ENCODE assay signal across 28 mouse cellular contexts in genomic region chr6:54175473-54176215, GRCm38 (mm10).
A peak's percentile ranks its signal among the peaks of the same experiment; 100 is the strongest.
DNase-seq lines count a peak whose midpoint lies in the region; ATAC-seq and TF ChIP-seq lines count a peak whose summit lies in the region.
"Had no signal": no experiment of that assay in that cellular context is flagged by ENCODE, and none has a peak within 500 bp of the region (broad histone marks: within the 10 kb centered on the region; RNA-seq: fewer than 3 reads in every experiment).

No protein-coding gene starts in this region.

- H3K27me3 ChIP-seq in heart, adult 2 months (ENCODE audit: control insufficient read depth, insufficient read depth, low read length), result no peaks in the 10 kb centered on the region
- H3K27me3 ChIP-seq in hindbrain, embryonic 16.5 days (replicated peaks; ENCODE audit: control insufficient read depth, insufficient read depth, low read length), result no peaks in the 10 kb centered on the region
- H3K27me3 ChIP-seq in hindbrain, postnatal 0 days (ENCODE audit: insufficient read depth, low read length), result no peaks in the 10 kb centered on the region
- H3K27me3 ChIP-seq in liver, adult 2 months (ENCODE audit: control insufficient read depth, insufficient read depth, low read length), result no peaks in the 10 kb centered on the region
- no peaks in the 10 kb centered on the region for H3K27me3 ChIP-seq in liver, embryonic 11.5 days (replicated peaks; ENCODE audit: control insufficient read depth, insufficient read depth, low read length)
- no peaks in the 10 kb centered on the region for H3K27me3 ChIP-seq in neural tube, embryonic 14.5 days (ENCODE audit: control insufficient read depth, insufficient read depth, low read length)
- H3K27me3 ChIP-seq: CH12.LX; embryonic facial prominence, embryonic 13.5 days; forebrain, embryonic 12.5 days; forebrain, embryonic 15.5 days; heart, embryonic 12.5 days; heart, embryonic 15.5 days; Patski had no signal

- no peaks in the 10 kb centered on the region for H3K9me3 ChIP-seq in hindbrain, embryonic 16.5 days (ENCODE audit: control insufficient read depth, low read length)
- no peaks in the 10 kb centered on the region for H3K9me3 ChIP-seq in hindbrain, postnatal 0 days (ENCODE audit: low read length)
- no peaks in the 10 kb centered on the region for H3K9me3 ChIP-seq in liver, embryonic 11.5 days (ENCODE audit: control insufficient read depth, low read length)
- no peaks in the 10 kb centered on the region for H3K9me3 ChIP-seq in neural tube, embryonic 14.5 days (ENCODE audit: control insufficient read depth, low read length)
- H3K9me3 ChIP-seq: embryonic facial prominence, embryonic 10.5 days; embryonic facial prominence, embryonic 13.5 days; forebrain, embryonic 12.5 days; forebrain, embryonic 15.5 days; heart, embryonic 12.5 days; heart, embryonic 15.5 days had no signal

- peak; percentile 54; the same call in 1 of the 2 replicates for ATAC-seq in hindbrain, embryonic 16.5 days
- no peak for ATAC-seq in hindbrain, postnatal 0 days
- no peak for ATAC-seq in liver, embryonic 11.5 days (replicated peaks; ENCODE audit: low FRiP score)
- peak; percentile 61; the same call in 1 of the 2 replicates for ATAC-seq in neural tube, embryonic 14.5 days (ENCODE audit: low read depth)
- ATAC-seq: forebrain, embryonic 15.5 days; Patski had no signal

- no peak overlapping the region for H3K27ac ChIP-seq in heart, adult 2 months
- H3K27ac ChIP-seq in hindbrain, embryonic 16.5 days (ENCODE audit: low read depth, low read length), result no peak overlapping the region
- no peak overlapping the region for H3K27ac ChIP-seq in hindbrain, postnatal 0 days
- no peak overlapping the region for H3K27ac ChIP-seq in liver, adult 2 months (replicated peaks; ENCODE audit: insufficient read depth, low read depth, low read length)
- H3K27ac ChIP-seq in liver, embryonic 11.5 days (ENCODE audit: low read depth, low read length), result no peak overlapping the region
- H3K27ac ChIP-seq in neural tube, embryonic 14.5 days (ENCODE audit: low read depth, low read length), result no peak overlapping the region
- H3K27ac ChIP-seq: embryonic facial prominence, embryonic 10.5 days; embryonic facial prominence, embryonic 13.5 days; forebrain, embryonic 12.5 days; forebrain, embryonic 15.5 days; heart, embryonic 15.5 days had no signal

- H3K79me2 ChIP-seq in heart, adult 2 months (replicated peaks; ENCODE audit: control insufficient read depth, insufficient read depth, low read length), result no peaks in the 10 kb centered on the region
- no peaks in the 10 kb centered on the region for H3K79me2 ChIP-seq in liver, adult 2 months (ENCODE audit: control insufficient read depth, insufficient read depth, low read length)

- TF ChIP-seq POLR2A in heart, adult 2 months (IDR thresholded peaks at IDR 0.05; ENCODE audit: insufficient read depth, low read depth, low read length), result no peak
- TF ChIP-seq POLR2A in liver, adult 2 months (IDR thresholded peaks at IDR 0.05; ENCODE audit: extremely low read depth, insufficient read depth, low read length), result no peak

- peak; percentile 40 for DNase-seq in heart, adult 11 months
- no peak for DNase-seq in heart, adult 2 months
- DNase-seq in hindbrain, postnatal 0 days (ENCODE audit: low spot score), result no peak
- peak; percentile 39 for DNase-seq in liver, adult 2 months (ENCODE audit: extremely low read depth, low read depth, low spot score)
- DNase-seq in liver, embryonic 11.5 days (ENCODE audit: low spot score), result no peak
- no peak for DNase-seq in neural tube, embryonic 10.5 days (ENCODE audit: extremely low spot score, low spot score)
- DNase-seq: adrenal gland, postnatal 10 days; adrenal gland, postnatal 36 days; B cell, adult 2 months; cerebellum, adult 8-10 months; cerebellum, postnatal 10 days; cerebellum, postnatal 36 days; embryo, embryonic 11 days; gastrocnemius, postnatal 25 days; heart, postnatal 14 days; heart, postnatal 4 days had no signal

- no peak overlapping the region for H3K4me3 ChIP-seq in heart, adult 2 months
- no peak overlapping the region for H3K4me3 ChIP-seq in hindbrain, embryonic 16.5 days (ENCODE audit: low read length)
- H3K4me3 ChIP-seq in hindbrain, postnatal 0 days (ENCODE audit: low read length), result no peak overlapping the region
- no peak overlapping the region for H3K4me3 ChIP-seq in liver, adult 2 months (ENCODE audit: insufficient read depth, low read depth, low read length)
- H3K4me3 ChIP-seq in liver, embryonic 11.5 days (ENCODE audit: low read depth, low read length), result no peak overlapping the region
- no peak overlapping the region for H3K4me3 ChIP-seq in neural tube, embryonic 14.5 days (ENCODE audit: low read depth, low read length)
- H3K4me3 ChIP-seq: embryonic facial prominence, embryonic 10.5 days; embryonic facial prominence, embryonic 13.5 days; erythroblast, embryonic 14.5 days; forebrain, embryonic 12.5 days; forebrain, embryonic 15.5 days; heart, embryonic 12.5 days; heart, embryonic 15.5 days had no signal

- H3K36me3 ChIP-seq in heart, adult 2 months (ENCODE audit: control insufficient read depth, insufficient read depth, low read length), result no peaks in the 10 kb centered on the region
- no peaks in the 10 kb centered on the region for H3K36me3 ChIP-seq in hindbrain, embryonic 16.5 days (ENCODE audit: control insufficient read depth, insufficient read depth, low read length)
- H3K36me3 ChIP-seq in hindbrain, postnatal 0 days (ENCODE audit: insufficient read depth, low read length), result no peaks in the 10 kb centered on the region
- no peaks in the 10 kb centered on the region for H3K36me3 ChIP-seq in liver, adult 2 months (ENCODE audit: control insufficient read depth, insufficient read depth, low read length)
- H3K36me3 ChIP-seq in liver, embryonic 11.5 days (ENCODE audit: control insufficient read depth, insufficient read depth, low read length), result no peaks in the 10 kb centered on the region
- no peaks in the 10 kb centered on the region for H3K36me3 ChIP-seq in neural tube, embryonic 14.5 days (ENCODE audit: control insufficient read depth, insufficient read depth, low read length)
- H3K36me3 ChIP-seq: embryonic facial prominence, embryonic 10.5 days; embryonic facial prominence, embryonic 13.5 days; forebrain, embryonic 12.5 days; forebrain, embryonic 15.5 days; G1E; heart, embryonic 12.5 days; heart, embryonic 15.5 days had no signal

- intact Hi-C loops in heart, adult 2 months (cut with DNase I), result no loop called here

- no peaks in the 10 kb centered on the region for H3K4me1 ChIP-seq in heart, adult 2 months (ENCODE audit: control insufficient read depth, insufficient read depth, low read length)
- no peaks in the 10 kb centered on the region for H3K4me1 ChIP-seq in hindbrain, embryonic 16.5 days (ENCODE audit: control insufficient read depth, insufficient read depth, low read depth, low read length)
- H3K4me1 ChIP-seq in hindbrain, postnatal 0 days (ENCODE audit: insufficient read depth, low read length), result no peaks in the 10 kb centered on the region
- peaks cover 24% of the 10 kb centered on the region for H3K4me1 ChIP-seq in liver, adult 2 months (ENCODE audit: control insufficient read depth, insufficient read depth, low read length)
- 0 out of 2 replicates have a peak, but pooled peaks cover 2% of the 10 kb centered on the region for H3K4me1 ChIP-seq in liver, embryonic 11.5 days (replicated peaks; ENCODE audit: control insufficient read depth, insufficient read depth, low read length)
- no peaks in the 10 kb centered on the region for H3K4me1 ChIP-seq in neural tube, embryonic 14.5 days (ENCODE audit: control insufficient read depth, insufficient read depth, low read length)
- H3K4me1 ChIP-seq: embryonic facial prominence, embryonic 13.5 days; forebrain, embryonic 15.5 days; heart, embryonic 12.5 days; heart, embryonic 15.5 days had no signal

- no peak for TF ChIP-seq CTCF in heart, adult 2 months (IDR thresholded peaks at IDR 0.05)
- TF ChIP-seq CTCF in hindbrain, postnatal 0 days (IDR thresholded peaks at IDR 0.05; ENCODE audit: low read depth), result no peak
- TF ChIP-seq CTCF in liver, adult 2 months (IDR thresholded peaks at IDR 0.05; ENCODE audit: low read depth, low read length), result no peak

- TF ChIP-seq EP300 in heart, adult 2 months (IDR thresholded peaks at IDR 0.05; ENCODE audit: insufficient read depth, low read depth, low read length), result no peak

- no peak overlapping the region for H3K4me2 ChIP-seq in hindbrain, embryonic 16.5 days (ENCODE audit: low read length)
- H3K4me2 ChIP-seq in hindbrain, postnatal 0 days (ENCODE audit: low read depth, low read length), result no peak overlapping the region
- H3K4me2 ChIP-seq in liver, embryonic 11.5 days, result no peak overlapping the region
- H3K4me2 ChIP-seq in neural tube, embryonic 14.5 days (ENCODE audit: low read depth, low read length), result no peak overlapping the region
- H3K4me2 ChIP-seq: embryonic facial prominence, embryonic 13.5 days; forebrain, embryonic 12.5 days; forebrain, embryonic 15.5 days; heart, embryonic 12.5 days; heart, embryonic 15.5 days had no signal

- 91% methylated on average over 8 of the region's 8 CpGs for WGBS in heart, adult 2 months
- WGBS in hindbrain, embryonic 16.5 days, result 67% methylated on average over 8 of the region's 8 CpGs
- WGBS in hindbrain, postnatal 0 days, result 70% methylated on average over 8 of the region's 8 CpGs
- 59% methylated on average over 8 of the region's 8 CpGs for WGBS in liver, adult 2 months
- 85% methylated on average over 8 of the region's 8 CpGs for WGBS in liver, embryonic 11.5 days
- 33% methylated on average over 8 of the region's 8 CpGs for WGBS in neural tube, embryonic 14.5 days

- H3K9ac ChIP-seq in heart, adult 2 months (ENCODE audit: low read depth, low read length), result no peak overlapping the region
- no peak overlapping the region for H3K9ac ChIP-seq in hindbrain, embryonic 16.5 days (ENCODE audit: low read depth, low read length)
- H3K9ac ChIP-seq in hindbrain, postnatal 0 days (replicated peaks; ENCODE audit: low read length), result no peak overlapping the region
- H3K9ac ChIP-seq in liver, adult 2 months (ENCODE audit: low read depth, low read length), result no peak overlapping the region
- no peak overlapping the region for H3K9ac ChIP-seq in liver, embryonic 11.5 days (ENCODE audit: low read depth, low read length)
- no peak overlapping the region for H3K9ac ChIP-seq in neural tube, embryonic 14.5 days (replicated peaks; ENCODE audit: low read depth, low read length)
- H3K9ac ChIP-seq: embryonic facial prominence, embryonic 13.5 days; forebrain, embryonic 12.5 days; forebrain, embryonic 15.5 days; heart, embryonic 12.5 days; heart, embryonic 15.5 days had no signal

Comparison
In these comparisons a context has a peak if more than half of its experiments do, and no peak if none do; other contexts are left out.
1. DNase-seq: peak in heart, adult 11 months (single experiment) and liver, adult 2 months (single experiment); none in heart, adult 2 months (0 of 2), hindbrain, postnatal 0 days (single experiment), liver, embryonic 11.5 days (single experiment) and neural tube, embryonic 10.5 days (single experiment).
2. ATAC-seq: peak in hindbrain, embryonic 16.5 days (single experiment) and neural tube, embryonic 14.5 days (single experiment); none in hindbrain, postnatal 0 days (single experiment) and liver, embryonic 11.5 days (single experiment).